Mouse (Mus musculus) fibroblast of lung, adult 2 months (primary cell): ENCODE measurements around the gene Kcna4.

ENCODE experiments used
- DNase-seq: peaks from one replicate; pipeline ENCODE4 v3.0.0-alpha.2; 2011; ENCODE audit warnings: low read depth

Kcna4 gene

DNA sequence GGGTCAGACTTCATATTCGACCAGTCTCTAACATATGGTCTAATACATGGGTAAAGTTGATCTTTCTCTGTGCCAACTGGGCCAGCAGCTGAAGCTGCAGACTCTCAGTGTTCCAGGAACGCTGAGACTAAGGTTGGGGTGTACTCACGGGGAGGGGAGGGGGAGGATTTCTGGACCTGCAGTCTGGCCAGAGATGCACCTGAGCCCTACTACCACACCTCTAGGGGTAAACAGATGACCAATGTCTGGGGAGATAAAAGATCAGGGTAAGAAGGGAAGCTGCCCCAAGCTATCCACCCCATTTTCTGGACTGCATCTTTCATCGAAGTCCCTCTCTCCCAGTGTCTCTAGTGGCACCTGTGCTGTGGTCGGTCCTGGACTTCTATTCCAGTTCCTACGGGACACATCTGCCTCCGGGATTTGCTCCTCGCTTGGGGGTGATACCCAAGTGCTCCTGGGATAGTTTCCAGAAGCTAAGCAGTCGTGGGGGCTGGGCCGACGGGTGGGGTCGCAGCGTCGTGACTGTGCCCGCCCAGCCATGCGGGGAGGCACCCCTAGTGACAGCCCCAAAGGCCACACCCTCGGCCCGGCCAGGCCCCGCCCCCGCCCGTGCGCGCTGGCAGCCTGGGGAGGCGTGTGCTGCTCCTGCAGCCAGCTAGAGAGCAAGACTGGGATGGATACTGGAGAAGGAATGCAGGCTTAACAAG, at the start of gene Kcna4:
Gene Kcna4 (plus strand): TSS at position 650 of the 707 bp plus-strand sequence.
- DNase-seq: no peak

GRCm38 (mm10) chr2:107258091-107258490, 32.3 kb upstream of the Kcna4 start:
- no peak for DNase-seq

- no peak for DNase-seq
Observed at GRCm38 (mm10) chr2:107266251-107266650, 24.2 kb upstream of the Kcna4 start.

DNA sequence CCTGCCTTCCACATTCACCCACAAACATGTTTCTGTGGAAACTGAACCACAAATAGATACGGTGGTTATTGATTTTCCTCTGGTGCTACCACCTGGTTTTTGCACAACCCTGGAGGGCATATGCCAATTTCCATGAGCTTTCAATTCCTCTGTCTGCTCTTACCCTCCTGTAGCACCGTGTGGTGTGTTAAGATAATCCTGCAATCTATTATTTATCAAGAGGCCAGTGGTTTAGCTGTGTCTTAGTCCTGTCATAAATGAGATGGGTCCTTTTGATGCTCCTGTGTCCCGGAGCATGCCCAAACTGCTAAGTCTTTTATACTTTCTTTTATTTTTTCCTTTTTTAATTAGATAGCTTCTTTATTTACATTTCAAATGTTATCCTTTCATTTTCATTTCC, 20.4 kb upstream of the Kcna4 start:
- no peak for DNase-seq

- no peak for DNase-seq
Observed at GRCm38 (mm10) chr2:107290697-107291019, 219 bp downstream of the Kcna4 start.

DNA sequence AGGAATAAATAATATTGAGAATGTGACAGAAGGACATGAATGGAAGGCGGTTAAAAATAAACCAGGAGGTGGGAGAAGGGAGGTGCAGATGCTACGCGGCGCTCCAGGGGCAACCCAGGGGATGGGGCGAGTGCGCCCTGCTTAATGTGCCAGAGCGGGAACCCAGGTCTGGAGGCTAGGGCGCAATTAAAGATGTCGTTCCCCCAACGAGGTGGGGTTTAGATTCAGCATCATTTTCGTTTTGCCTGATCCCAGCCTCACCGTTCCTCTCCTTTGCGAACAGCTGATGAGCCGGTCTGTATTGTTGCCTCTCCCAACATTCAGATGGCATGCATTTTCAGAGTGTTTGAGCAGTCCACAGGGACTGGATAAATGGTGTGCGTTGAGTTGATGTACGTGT, 703 bp downstream of the Kcna4 start:
- no peak for DNase-seq

GRCm38 (mm10) chr2:107294521-107294920, 4.1 kb downstream of the Kcna4 start:
- DNase-seq: no peak

DNA sequence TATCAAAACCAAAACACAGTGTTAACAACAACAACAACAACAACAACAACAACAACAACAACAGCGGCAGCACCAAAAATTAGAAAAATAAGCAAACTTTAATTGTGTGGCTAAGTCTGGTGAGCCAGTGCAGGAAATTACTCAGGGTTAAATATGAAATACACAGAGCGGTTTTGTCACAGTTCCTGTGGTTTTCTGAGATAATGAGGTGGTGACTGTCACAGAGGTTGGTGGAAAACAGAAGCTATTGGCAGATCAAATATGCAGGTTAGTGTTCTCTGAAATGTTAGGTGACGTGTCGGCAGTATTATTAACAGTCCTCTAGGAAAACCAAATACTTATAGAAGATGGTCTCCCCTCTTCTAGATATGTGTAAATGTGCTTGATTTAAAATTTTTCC, 11.4 kb downstream of the Kcna4 start:
- no peak for DNase-seq

DNA sequence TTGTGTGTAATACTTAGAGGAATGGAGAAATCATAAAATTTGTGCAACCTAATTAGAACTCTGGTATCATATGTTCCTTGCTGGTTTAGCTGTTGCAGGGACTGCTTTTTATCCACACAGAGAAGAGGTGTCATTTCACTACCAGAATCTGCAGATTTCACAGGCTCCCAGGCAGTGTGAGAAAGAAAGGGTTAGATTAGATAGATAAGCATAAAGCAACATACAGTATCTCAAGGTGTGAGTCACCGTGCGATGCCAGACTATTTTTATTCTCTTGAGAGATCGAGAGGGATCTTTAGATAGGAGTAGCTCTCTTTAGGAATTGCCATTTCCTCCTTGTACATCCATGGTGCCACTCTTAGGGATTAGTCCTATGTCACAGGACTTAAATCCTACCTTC, 14.3 kb downstream of the Kcna4 start:
- DNase-seq: no peak

- no peak for DNase-seq
Observed at GRCm38 (mm10) chr2:107306077-107306476, 15.6 kb downstream of the Kcna4 start.

GRCm38 (mm10) chr2:107318636-107319035, 28.2 kb downstream of the Kcna4 start:
- no peak for DNase-seq

GRCm38 (mm10) chr2:107321596-107322226, 31.3 kb downstream of the Kcna4 start:
- DNase-seq: no peak

- no peak for DNase-seq
Observed at GRCm38 (mm10) chr2:107324090-107324489, 33.7 kb downstream of the Kcna4 start.

DNA sequence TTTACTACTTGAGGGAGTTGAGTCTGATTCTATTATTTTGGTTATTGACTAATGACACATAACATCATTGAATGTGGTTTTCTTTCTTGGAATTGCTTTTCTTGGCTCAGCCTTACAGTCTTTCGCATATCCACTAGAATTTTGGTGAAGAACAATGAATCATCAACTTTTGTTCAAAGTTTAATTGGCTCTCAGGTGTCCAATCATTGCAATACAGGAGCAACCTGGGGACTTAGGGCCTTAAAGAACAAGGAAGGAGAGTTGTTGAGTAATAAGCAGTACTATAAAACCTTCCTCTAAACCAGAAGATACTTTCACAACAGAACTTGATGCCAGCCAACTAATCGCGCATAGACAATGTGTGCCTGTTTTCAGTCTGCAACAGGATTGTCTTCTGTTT, 36.8 kb downstream of the Kcna4 start:
- DNase-seq: no peak

DNA sequence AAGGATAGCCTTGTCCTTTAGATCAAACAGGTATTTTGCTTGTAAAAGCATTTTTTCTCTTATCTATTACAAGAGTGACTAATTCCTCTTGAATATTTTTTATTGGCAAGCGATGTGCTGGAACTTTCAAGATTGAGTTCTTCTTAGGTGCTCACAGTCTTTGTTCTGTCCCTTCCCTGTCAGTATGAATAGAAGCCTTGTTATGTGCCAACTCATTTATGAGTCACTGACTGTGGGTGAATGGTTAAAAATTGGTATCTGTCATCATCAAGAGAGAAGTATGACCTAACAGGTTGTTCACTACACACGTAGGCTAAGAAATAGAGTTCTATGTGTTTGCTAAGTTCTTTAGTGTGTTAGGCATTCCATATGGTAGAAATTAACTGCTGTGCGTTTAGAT, 50.9 kb downstream of the Kcna4 start:
- DNase-seq: no peak

- no peak for DNase-seq
Observed at GRCm38 (mm10) chr2:107344807-107345206, 54.4 kb downstream of the Kcna4 start.

DNA sequence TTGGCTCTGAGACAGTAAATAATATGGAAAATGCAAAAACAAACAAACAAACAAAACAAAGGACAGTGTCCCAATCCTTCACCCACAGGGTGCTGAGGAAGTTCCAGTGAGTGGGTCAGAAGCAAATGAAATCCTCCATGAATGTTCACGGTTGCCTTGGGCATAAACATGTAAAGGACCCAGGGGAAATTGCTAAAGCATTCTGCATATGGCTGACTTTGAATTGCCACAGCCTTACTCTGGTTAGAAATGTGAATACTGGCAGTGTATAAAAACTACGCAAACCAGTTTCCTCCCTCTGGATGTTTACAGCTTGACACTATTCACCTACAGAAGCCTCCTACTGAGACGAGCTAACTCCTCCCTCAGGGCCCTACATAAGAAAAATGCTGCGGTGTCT, 54.9 kb downstream of the Kcna4 start:
- no peak for DNase-seq
